Mouse (Mus musculus) liver, embryonic 12.5 days (tissue): ENCODE results near the gene Myo1b. TPM values are rescaled to one million over a fixed set of nuclear protein-coding genes. Genes with fewer than 3 reads are reported as not detected.
A peak's percentile ranks its signal among the peaks of the same experiment; 100 is the strongest.
"Not testable (repeated sequence)": the region's sequence is repeated elsewhere in the genome, so short reads cannot be mapped to it uniquely, and the experiment has no call there.

ENCODE experiments used
- ATAC-seq: fragments of 200-750 bp; cut with Nextera tagmentation; 2 replicates; pipeline ENCODE4 v1.8.0; 2017; ENCODE audit warnings: moderate number of reproducible peaks, mild to moderate bottlenecking, moderate library complexity
- H3K27ac ChIP-seq: fragments of 300-500 bp; sonication (generic); 2 replicates; pipeline ENCODE4 v1.5.1; 2016; ENCODE audit warnings: mild to moderate bottlenecking
- H3K27me3 ChIP-seq: fragments of 300-500 bp; sonication (generic); replicated peaks from 2 replicates; pipeline ENCODE4 v1.6.1; 2016; ENCODE audit warnings: mild to moderate bottlenecking, moderate library complexity
- H3K36me3 ChIP-seq: fragments of 300-500 bp; sonication (generic); 2 replicates; pipeline ENCODE4 v1.6.1; 2016; ENCODE audit warnings: mild to moderate bottlenecking, moderate library complexity
- H3K4me1 ChIP-seq: fragments of 300-500 bp; sonication (generic); 2 replicates; pipeline ENCODE4 v1.6.1; 2016
- H3K4me2 ChIP-seq: fragments of 300-500 bp; sonication (generic); 2 replicates; pipeline ENCODE4 v1.6.1; 2016; ENCODE audit warnings: mild to moderate bottlenecking, moderate library complexity
- H3K4me3 ChIP-seq: fragments of 300-500 bp; sonication (generic); 2 replicates; pipeline ENCODE4 v1.5.1; 2016; ENCODE audit warnings: mild to moderate bottlenecking, moderate library complexity
- H3K9ac ChIP-seq: fragments of 300-500 bp; sonication (generic); 2 replicates; pipeline ENCODE4 v1.6.1; 2016; ENCODE audit warnings: mild to moderate bottlenecking, moderate library complexity
- H3K9me3 ChIP-seq: fragments of 300-500 bp; sonication (generic); replicated peaks from 2 replicates; pipeline ENCODE4 v1.6.1; 2016; ENCODE audit warnings: mild to moderate bottlenecking, moderate library complexity
- WGBS: fragments of 180-500 bp; shearing (Covaris S2); methylation state at CpG from one replicate; pipeline ENCODE4 v1.1.7; 2016; ENCODE audit not compliant: insufficient replicate concordance; 5-methylcytosine and 5-hydroxymethylcytosine counted together
- polyA plus RNA-seq: library from polyadenylated mRNA; unstranded; fragments of >200 nt; fragmentation: Nextera tagmentation; extraction: Ambion mirVana; gene quantifications from 2 replicates; pipeline ENCODE4 v1.2.1, GENCODE M21; 2016

Gene Myo1b
- polyA plus RNA-seq, 1 experiment from 2014 or later = 12.0 TPM

- not testable (repeated sequence) for H3K9me3 ChIP-seq, H3K36me3 ChIP-seq, H3K4me1 ChIP-seq, H3K4me3 ChIP-seq, H3K27ac ChIP-seq, ATAC-seq, H3K4me2 ChIP-seq, H3K27me3 ChIP-seq, H3K9ac ChIP-seq
- 61% methylated on average over 2 of the region's 2 CpGs for WGBS
Observed at GRCm38 (mm10) chr1:51871234-51871633, 44.6 kb downstream of the Myo1b start.

DNA sequence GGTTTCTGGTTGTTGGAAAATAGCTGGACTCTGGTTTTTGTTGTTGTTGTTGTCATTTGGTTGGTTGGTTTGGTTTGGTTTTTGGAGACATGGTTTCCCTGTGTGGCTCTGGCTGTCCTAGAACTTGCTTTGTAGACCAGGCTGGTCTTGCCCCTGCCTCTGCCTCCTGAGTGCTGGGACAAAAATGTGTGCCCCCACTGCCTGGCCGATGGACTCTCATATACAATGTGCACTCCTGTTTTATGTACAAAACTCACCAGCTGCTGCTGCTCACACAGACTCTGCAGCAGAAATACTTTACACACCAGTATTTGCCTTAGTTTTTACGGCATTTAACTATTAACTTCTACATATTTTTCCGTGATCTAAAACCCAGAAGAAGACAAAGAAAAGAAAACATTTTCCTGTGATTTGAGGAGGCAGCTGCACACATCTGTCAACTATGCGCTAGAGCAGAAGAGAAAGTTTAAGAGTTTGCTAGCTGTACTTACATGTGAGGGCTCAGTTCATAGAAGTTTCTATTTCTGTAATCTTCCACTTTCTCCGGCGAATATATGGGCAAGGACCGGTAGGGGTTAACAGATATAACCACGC is 52.9 kb downstream of the Myo1b start:
- Histone ChIP-seq H3K27ac (no peak overlapping the region), H3K4me2 (no peak overlapping the region), H3K9ac (no peak overlapping the region), H3K36me3 (no peaks in the 10 kb centered on the region), H3K27me3 (no peaks in the 10 kb centered on the region), H3K4me3 (no peak overlapping the region), H3K9me3 (no peaks in the 10 kb centered on the region), H3K4me1 (no peaks in the 10 kb centered on the region)
- no peak for ATAC-seq
- 76% methylated on average over 8 of the region's 8 CpGs for WGBS

DNA sequence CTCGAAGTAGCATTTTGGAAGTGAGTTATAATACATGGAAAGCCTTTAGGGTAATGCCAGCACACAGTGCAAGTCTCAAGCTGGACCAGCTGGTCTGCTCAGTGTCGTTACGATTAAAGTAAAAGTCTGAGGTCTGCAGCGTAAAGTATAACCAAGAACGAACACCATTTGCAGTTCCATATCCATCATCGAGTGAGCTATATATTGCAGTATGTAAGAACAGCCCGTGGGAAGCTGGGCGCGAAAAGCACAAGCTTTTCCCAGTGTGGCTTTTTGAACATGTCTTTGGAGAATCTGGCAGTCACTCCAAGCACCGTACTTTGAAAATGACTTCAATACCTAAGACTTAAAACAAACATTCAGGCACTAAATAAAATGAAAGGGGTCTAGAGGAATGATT is 55.0 kb downstream of the Myo1b start:
- 85% methylated on average over 10 of the region's 10 CpGs for WGBS

GRCm38 (mm10) chr1:51856946-51857345 is 58.9 kb downstream of the Myo1b start:
- no peaks in the 10 kb centered on the region for H3K9me3 ChIP-seq
- no peak overlapping the region for H3K9ac ChIP-seq
- no peak overlapping the region for H3K4me2 ChIP-seq
- peaks cover 2% of the 10 kb centered on the region; the same call in 1 of the 2 replicates for H3K4me1 ChIP-seq
- no peak overlapping the region for H3K27ac ChIP-seq
- WGBS = 57% methylated on average over 4 of the region's 4 CpGs
- H3K36me3 ChIP-seq = no peaks in the 10 kb centered on the region
- no peaks in the 10 kb centered on the region for H3K27me3 ChIP-seq
- no peak for ATAC-seq
- H3K4me3 ChIP-seq = no peak overlapping the region

More for the DNA sequence above, 55.0 kb downstream of the Myo1b start:
- Histone ChIP-seq H3K4me3 (no peak overlapping the region), H3K4me1 (no peaks in the 10 kb centered on the region; the same call in 1 of the 2 replicates), H3K27me3 (no peaks in the 10 kb centered on the region), H3K9me3 (no peaks in the 10 kb centered on the region), H3K4me2 (no peak overlapping the region), H3K27ac (no peak overlapping the region), H3K36me3 (no peaks in the 10 kb centered on the region), H3K9ac (no peak overlapping the region)
- ATAC-seq = no peak

DNA sequence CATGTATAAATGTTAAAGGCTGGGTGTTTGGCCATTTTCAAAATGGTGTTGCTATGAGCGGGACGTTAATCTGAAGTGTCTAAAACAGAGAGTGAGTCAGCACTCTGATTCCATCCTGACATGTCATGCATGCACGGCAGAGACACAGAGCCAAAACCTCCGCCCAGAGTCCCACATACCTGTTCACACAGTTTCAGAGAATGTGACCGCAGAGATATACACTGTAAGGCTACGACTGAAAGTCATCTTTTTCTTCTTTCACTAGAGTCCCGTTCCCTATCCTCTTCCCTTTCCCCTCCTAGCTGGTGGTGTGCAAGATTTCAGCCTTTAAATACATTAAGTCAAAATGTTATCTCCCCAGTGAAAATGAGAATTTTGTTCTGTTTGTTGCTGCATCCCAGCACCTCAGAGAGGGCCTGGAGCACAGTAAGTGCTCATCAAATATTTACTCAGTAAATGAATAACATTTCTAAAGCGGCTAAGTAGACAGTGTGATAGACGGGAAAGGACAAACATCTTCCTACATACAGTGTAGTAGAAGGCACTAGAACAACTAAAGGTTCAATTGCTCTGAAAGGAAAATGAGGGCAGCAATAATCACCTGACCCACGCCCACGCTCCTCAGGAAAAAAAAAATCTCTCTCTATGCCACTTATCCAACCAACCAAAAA is 59.5 kb downstream of the Myo1b start:
- Histone ChIP-seq H3K27ac (no peak overlapping the region), H3K36me3 (no peaks in the 10 kb centered on the region), H3K27me3 (no peaks in the 10 kb centered on the region), H3K9me3 (no peaks in the 10 kb centered on the region), H3K4me3 (no peak overlapping the region), H3K4me2 (no peak overlapping the region), H3K4me1 (peaks cover 2% of the 10 kb centered on the region; the same call in 1 of the 2 replicates), H3K9ac (no peak overlapping the region)
- 60% methylated on average over 11 of the region's 11 CpGs for WGBS
- ATAC-seq = peak; percentile 42; the same call in 1 of the 2 replicates

DNA sequence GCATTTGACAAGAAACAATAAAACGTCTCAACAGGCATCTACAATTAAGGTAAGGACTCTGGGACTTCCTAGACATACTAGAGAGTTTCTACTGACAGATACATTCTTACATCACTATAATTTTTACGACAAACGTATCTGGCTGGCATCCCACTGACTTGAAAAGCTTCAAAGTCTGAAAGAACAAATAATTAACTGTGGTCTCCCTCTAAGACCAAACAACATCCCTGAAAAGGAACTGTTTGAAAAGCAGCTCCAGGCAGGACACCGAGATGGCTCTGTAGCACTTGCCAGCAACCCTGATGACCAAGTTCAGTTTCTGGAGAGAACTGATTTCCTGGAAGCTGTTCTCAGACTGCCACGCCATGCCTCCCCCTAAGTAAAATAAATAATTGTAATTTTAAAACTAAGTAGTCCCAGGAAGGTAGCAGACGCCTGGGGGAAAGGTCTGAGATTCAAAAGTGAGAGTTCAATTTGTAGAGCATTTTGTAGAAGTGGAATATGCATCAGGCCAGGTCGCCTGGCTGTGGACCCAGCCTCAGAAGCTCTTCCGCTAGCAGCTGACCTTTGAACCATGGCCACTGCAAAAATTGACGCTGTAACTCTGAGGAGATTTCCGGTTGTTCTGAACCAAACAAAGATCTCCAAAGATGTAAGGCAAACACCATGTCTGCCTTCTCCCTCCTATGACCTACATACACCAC is 60.2 kb downstream of the Myo1b start:
- H3K4me1 ChIP-seq = peaks cover 2% of the 10 kb centered on the region; the same call in 1 of the 2 replicates
- H3K4me2 ChIP-seq = no peak overlapping the region
- 61% methylated on average over 10 of the region's 10 CpGs for WGBS
- no peaks in the 10 kb centered on the region for H3K9me3 ChIP-seq
- H3K4me3 ChIP-seq = no peak overlapping the region
- ATAC-seq = 0 out of 2 replicates have a peak, but pooled peaks have one; percentile 18
- H3K36me3 ChIP-seq = no peaks in the 10 kb centered on the region
- H3K9ac ChIP-seq = no peak overlapping the region
- H3K27ac ChIP-seq = peak overlapping the region; percentile 40; the same call in 1 of the 2 replicates
- H3K27me3 ChIP-seq = no peaks in the 10 kb centered on the region

- no peaks in the 10 kb centered on the region for H3K36me3 ChIP-seq
- H3K4me1 ChIP-seq = peaks cover 10% of the 10 kb centered on the region
- WGBS = 75% methylated on average over 5 of the region's 5 CpGs
- no peak for ATAC-seq
- no peaks in the 10 kb centered on the region for H3K9me3 ChIP-seq
- H3K4me2 ChIP-seq = no peak overlapping the region
- no peak overlapping the region for H3K27ac ChIP-seq
- H3K9ac ChIP-seq = no peak overlapping the region
- no peaks in the 10 kb centered on the region for H3K27me3 ChIP-seq
- H3K4me3 ChIP-seq = no peak overlapping the region
Observed at GRCm38 (mm10) chr1:51852314-51852713, 63.6 kb downstream of the Myo1b start.

GRCm38 (mm10) chr1:51849570-51850211 is 66.2 kb downstream of the Myo1b start:
- no peak overlapping the region for H3K27ac ChIP-seq
- no peak for ATAC-seq
- H3K4me1 ChIP-seq = peaks cover 16% of the 10 kb centered on the region
- no peaks in the 10 kb centered on the region for H3K36me3 ChIP-seq
- H3K4me2 ChIP-seq = no peak overlapping the region
- H3K9ac ChIP-seq = no peak overlapping the region
- no peaks in the 10 kb centered on the region for H3K9me3 ChIP-seq
- H3K27me3 ChIP-seq = no peaks in the 10 kb centered on the region
- 42% methylated on average over 8 of the region's 8 CpGs for WGBS
- H3K4me3 ChIP-seq = no peak overlapping the region

DNA sequence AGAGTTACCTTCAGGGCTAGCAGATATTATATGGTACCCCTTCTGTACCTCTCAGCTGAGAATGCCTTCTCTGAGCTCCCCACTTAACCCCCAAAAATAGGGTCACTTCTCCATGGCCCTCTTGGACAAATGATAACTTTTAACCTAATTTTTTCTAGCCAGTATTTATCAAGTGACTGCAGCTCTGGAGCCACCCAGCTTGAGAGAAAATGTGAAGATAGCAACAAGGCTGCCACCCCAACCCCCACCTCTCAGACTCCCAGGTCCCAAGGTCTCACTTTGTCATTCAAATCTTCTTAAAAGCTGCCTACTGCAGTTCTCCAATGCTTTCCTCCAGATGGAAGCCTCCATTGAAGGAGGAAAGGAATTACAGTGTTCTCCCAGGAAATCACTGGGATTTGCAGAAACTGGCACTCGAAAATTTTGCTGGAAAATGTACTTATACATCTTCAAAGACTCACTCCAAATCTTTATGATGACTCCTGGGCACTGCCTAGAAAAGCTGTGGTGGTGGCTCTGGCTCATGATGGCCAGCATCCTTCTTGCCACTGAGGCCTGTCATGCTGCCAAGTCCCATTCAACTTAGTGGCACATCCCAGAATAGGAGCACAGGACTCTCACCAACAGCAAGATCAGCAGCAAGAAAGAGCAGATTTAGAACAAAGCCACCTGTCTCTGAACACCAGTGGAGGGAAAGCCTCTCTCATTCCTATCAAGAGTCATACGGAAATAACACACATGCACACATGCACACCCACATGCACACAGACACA is 70.4 kb downstream of the Myo1b start:
- Histone ChIP-seq H3K4me1 (peaks cover 16% of the 10 kb centered on the region), H3K9ac (no peak overlapping the region), H3K4me3 (no peak overlapping the region), H3K27ac (no peak overlapping the region), H3K36me3 (no peaks in the 10 kb centered on the region), H3K4me2 (no peak overlapping the region), H3K9me3 (no peaks in the 10 kb centered on the region), H3K27me3 (no peaks in the 10 kb centered on the region)
- ATAC-seq = peak; percentile 59; the same call in 1 of the 2 replicates
- 55% methylated on average over 2 of the region's 2 CpGs for WGBS

- Histone ChIP-seq H3K9me3 (no peaks in the 10 kb centered on the region), H3K4me1 (no peaks in the 10 kb centered on the region), H3K36me3 (peaks cover 2% of the 10 kb centered on the region; the same call in 1 of the 2 replicates), H3K4me2 (no peak overlapping the region), H3K4me3 (no peak overlapping the region), H3K9ac (no peak overlapping the region), H3K27me3 (no peaks in the 10 kb centered on the region), H3K27ac (no peak overlapping the region)
- ATAC-seq = no peak
- WGBS = 66% methylated on average over 11 of the region's 11 CpGs
Observed at GRCm38 (mm10) chr1:51837845-51838623, 77.8 kb downstream of the Myo1b start.

DNA sequence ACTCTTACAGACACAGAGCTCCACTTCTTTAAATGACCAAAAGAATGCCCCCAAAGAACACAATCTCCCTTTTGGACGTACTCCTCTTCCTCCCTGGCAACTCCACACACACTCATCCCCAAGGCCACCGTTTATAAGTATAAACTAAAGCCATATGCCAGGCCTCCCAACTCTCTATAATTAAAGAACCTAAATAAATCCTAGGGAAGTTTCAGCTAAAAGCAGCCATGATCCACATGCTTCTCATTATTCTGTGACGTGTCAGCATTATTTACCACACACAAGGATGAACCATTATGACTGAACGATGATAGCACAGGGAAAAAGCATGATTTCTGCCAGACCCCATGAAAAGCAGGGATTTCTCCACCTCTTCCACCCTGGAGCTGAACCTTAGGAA is 78.6 kb downstream of the Myo1b start:
- no peaks in the 10 kb centered on the region for H3K27me3 ChIP-seq
- H3K27ac ChIP-seq = no peak overlapping the region
- no peaks in the 10 kb centered on the region for H3K4me1 ChIP-seq
- no peak overlapping the region for H3K9ac ChIP-seq
- WGBS = 58% methylated on average over 4 of the region's 4 CpGs
- H3K4me2 ChIP-seq = no peak overlapping the region
- ATAC-seq = no peak
- no peaks in the 10 kb centered on the region for H3K9me3 ChIP-seq
- peaks cover 8% of the 10 kb centered on the region for H3K36me3 ChIP-seq
- H3K4me3 ChIP-seq = no peak overlapping the region
